Mouse (Mus musculus): ENCODE measurements around the gene Ube2r2. TPM values are rescaled to one million over a fixed set of nuclear protein-coding genes. Genes with fewer than 3 reads are reported as not detected.

Gene Ube2r2
- total RNA-seq (2014; rRNA removed) (30.4 and 31.1 TPM in 2 replicates), polyA plus RNA-seq (2012; rRNA removed) (40.4 and 50.7 TPM in 2 replicates)

- Histone ChIP-seq H3K4me3 (ENCODE audit: insufficient read depth, low read depth, low read length) (peak within 1 kb of the TSS; percentile 92), H3K79me2 (ENCODE audit: control insufficient read depth, insufficient read depth, low read length) (peaks cover 24% of the 10 kb centered on the region; the same call in 1 of the 2 replicates), H3K27ac (replicated peaks; ENCODE audit: insufficient read depth, low read depth, low read length) (peak within 1 kb of the TSS; percentile 97), H3K27me3 (ENCODE audit: control insufficient read depth, insufficient read depth, low read length) (no peaks in the 10 kb centered on the region), H3K4me1 (ENCODE audit: control insufficient read depth, insufficient read depth, low read length) (peaks cover 13% of the 10 kb centered on the region), H3K36me3 (ENCODE audit: control insufficient read depth, insufficient read depth, low read length) (no peaks in the 10 kb centered on the region; the same call in 1 of the 2 replicates), H3K9ac (ENCODE audit: low read depth, low read length) (peak within 1 kb of the TSS; percentile 100)
- DNase-seq (ENCODE audit: extremely low read depth, low read depth, low spot score), result no peak
- TF ChIP-seq POLR2A (IDR thresholded peaks at IDR 0.05; ENCODE audit: extremely low read depth, insufficient read depth, low read length) (peak; percentile 48; the same call in 1 of the 2 replicates), CTCF (IDR thresholded peaks at IDR 0.05; ENCODE audit: low read depth, low read length) (no peak)
- WGBS, result under 1% methylated on average over 59 of the region's 65 CpGs
Observed at GRCm38 (mm10) chr4:41135711-41136453, at the start of gene Ube2r2. Ube2r2 (plus strand) TSS chr4:41135743.

GRCm38 (mm10) chr4:41086947-41087346 is 48.6 kb upstream of the Ube2r2 start:
- H3K4me1 ChIP-seq (ENCODE audit: control insufficient read depth, insufficient read depth, low read length), result no peaks in the 10 kb centered on the region
- H3K36me3 ChIP-seq (ENCODE audit: control insufficient read depth, insufficient read depth, low read length), result no peaks in the 10 kb centered on the region
- no peak for DNase-seq (ENCODE audit: extremely low read depth, low read depth, low spot score)
- H3K9ac ChIP-seq (ENCODE audit: low read depth, low read length), result no peak overlapping the region
- 84% methylated on average over 9 of the region's 9 CpGs for WGBS
- no peaks in the 10 kb centered on the region for H3K79me2 ChIP-seq (ENCODE audit: control insufficient read depth, insufficient read depth, low read length)
- TF ChIP-seq CTCF (IDR thresholded peaks at IDR 0.05; ENCODE audit: low read depth, low read length) (no peak), POLR2A (IDR thresholded peaks at IDR 0.05; ENCODE audit: extremely low read depth, insufficient read depth, low read length) (no peak)
- no peak overlapping the region for H3K27ac ChIP-seq (replicated peaks; ENCODE audit: insufficient read depth, low read depth, low read length)
- H3K27me3 ChIP-seq (ENCODE audit: control insufficient read depth, insufficient read depth, low read length), result no peaks in the 10 kb centered on the region
- H3K4me3 ChIP-seq (ENCODE audit: insufficient read depth, low read depth, low read length), result no peak overlapping the region

GRCm38 (mm10) chr4:41087459-41088298 is 47.9 kb upstream of the Ube2r2 start:
- no peaks in the 10 kb centered on the region for H3K27me3 ChIP-seq (ENCODE audit: control insufficient read depth, insufficient read depth, low read length)
- 77% methylated on average over 16 of the region's 16 CpGs for WGBS
- no peak overlapping the region for H3K9ac ChIP-seq (ENCODE audit: low read depth, low read length)
- DNase-seq (ENCODE audit: extremely low read depth, low read depth, low spot score), result no peak
- no peaks in the 10 kb centered on the region for H3K79me2 ChIP-seq (ENCODE audit: control insufficient read depth, insufficient read depth, low read length)
- H3K4me1 ChIP-seq (ENCODE audit: control insufficient read depth, insufficient read depth, low read length), result no peaks in the 10 kb centered on the region
- H3K36me3 ChIP-seq (ENCODE audit: control insufficient read depth, insufficient read depth, low read length), result no peaks in the 10 kb centered on the region
- no peak overlapping the region for H3K27ac ChIP-seq (replicated peaks; ENCODE audit: insufficient read depth, low read depth, low read length)
- no peak overlapping the region for H3K4me3 ChIP-seq (ENCODE audit: insufficient read depth, low read depth, low read length)
- TF ChIP-seq POLR2A (IDR thresholded peaks at IDR 0.05; ENCODE audit: extremely low read depth, insufficient read depth, low read length) (no peak), CTCF (IDR thresholded peaks at IDR 0.05; ENCODE audit: low read depth, low read length) (no peak)

- H3K27me3 ChIP-seq (ENCODE audit: control insufficient read depth, insufficient read depth, low read length), result no peaks in the 10 kb centered on the region
- no peak overlapping the region for H3K9ac ChIP-seq (ENCODE audit: low read depth, low read length)
- 84% methylated on average over 4 of the region's 4 CpGs for WGBS
- no peaks in the 10 kb centered on the region for H3K36me3 ChIP-seq (ENCODE audit: control insufficient read depth, insufficient read depth, low read length)
- no peak for DNase-seq (ENCODE audit: extremely low read depth, low read depth, low spot score)
- H3K4me3 ChIP-seq (ENCODE audit: insufficient read depth, low read depth, low read length), result no peak overlapping the region
- no peak overlapping the region for H3K27ac ChIP-seq (replicated peaks; ENCODE audit: insufficient read depth, low read depth, low read length)
- no peaks in the 10 kb centered on the region for H3K4me1 ChIP-seq (ENCODE audit: control insufficient read depth, insufficient read depth, low read length)
- H3K79me2 ChIP-seq (ENCODE audit: control insufficient read depth, insufficient read depth, low read length), result no peaks in the 10 kb centered on the region
- TF ChIP-seq POLR2A (IDR thresholded peaks at IDR 0.05; ENCODE audit: extremely low read depth, insufficient read depth, low read length) (no peak), CTCF (IDR thresholded peaks at IDR 0.05; ENCODE audit: low read depth, low read length) (no peak)
Observed at GRCm38 (mm10) chr4:41089189-41089588, 46.4 kb upstream of the Ube2r2 start.

GRCm38 (mm10) chr4:41089705-41090104 is 45.8 kb upstream of the Ube2r2 start:
- H3K4me3 ChIP-seq (ENCODE audit: insufficient read depth, low read depth, low read length), result no peak overlapping the region
- TF ChIP-seq POLR2A (IDR thresholded peaks at IDR 0.05; ENCODE audit: extremely low read depth, insufficient read depth, low read length), result no peak
- no peak for TF ChIP-seq CTCF (IDR thresholded peaks at IDR 0.05; ENCODE audit: low read depth, low read length)
- no peaks in the 10 kb centered on the region for H3K79me2 ChIP-seq (ENCODE audit: control insufficient read depth, insufficient read depth, low read length)
- H3K9ac ChIP-seq (ENCODE audit: low read depth, low read length), result no peak overlapping the region
- WGBS, result 80% methylated on average over 2 of the region's 2 CpGs
- DNase-seq (ENCODE audit: extremely low read depth, low read depth, low spot score), result no peak
- H3K27me3 ChIP-seq (ENCODE audit: control insufficient read depth, insufficient read depth, low read length), result no peaks in the 10 kb centered on the region
- H3K36me3 ChIP-seq (ENCODE audit: control insufficient read depth, insufficient read depth, low read length), result no peaks in the 10 kb centered on the region
- H3K27ac ChIP-seq (replicated peaks; ENCODE audit: insufficient read depth, low read depth, low read length), result no peak overlapping the region
- no peaks in the 10 kb centered on the region for H3K4me1 ChIP-seq (ENCODE audit: control insufficient read depth, insufficient read depth, low read length)

Measured in liver, adult 2 months (tissue).